In the genomic region with DNA sequence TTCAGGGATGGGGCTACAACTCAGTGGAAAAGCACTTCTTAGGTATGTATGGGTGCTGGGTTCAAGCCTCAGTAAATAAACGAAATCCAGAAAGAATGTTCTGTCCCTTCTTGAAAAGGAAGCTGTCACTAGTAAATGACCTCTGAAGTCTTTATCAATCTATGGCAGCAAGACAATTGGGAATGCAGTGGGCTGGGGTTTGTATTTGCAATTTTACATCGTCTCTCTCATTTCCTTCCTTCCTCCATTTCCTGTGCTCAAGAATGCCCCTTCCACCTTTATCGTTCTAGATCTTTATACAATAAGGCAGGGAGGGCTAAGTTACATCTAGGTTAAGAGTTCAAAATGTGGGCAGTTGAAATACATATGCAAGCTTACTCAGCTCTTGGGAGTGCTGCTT, we compare ENCODE assay signal across 34 mouse cellular contexts. TPM values are rescaled to one million over a fixed set of nuclear protein-coding genes. Genes with fewer than 3 reads are reported as not detected.
"Had no signal": no experiment of that assay in that cellular context is flagged by ENCODE, and none has a peak within 500 bp of the region (broad histone marks: within the 10 kb centered on the region; RNA-seq: fewer than 3 reads in every experiment).

No protein-coding gene starts in this region.

- DNase-seq: gastrocnemius, postnatal 10 days; gastrocnemius, postnatal 25 days; heart, postnatal 10 days; heart, postnatal 4 days; kidney, adult 18-20 months; kidney, adult 8-10 months; kidney, postnatal 10 days; kidney, postnatal 25 days; kidney, postnatal 4 days; liver had no signal

- H3K9me3 ChIP-seq: heart, embryonic 10.5 days; heart, embryonic 12.5 days; hindbrain, embryonic 10.5 days; hindbrain, embryonic 12.5 days; intestine, embryonic 15.5 days; limb, embryonic 10.5 days; limb, embryonic 12.5 days had no signal

- H3K4me3 ChIP-seq: heart, embryonic 10.5 days; heart, embryonic 12.5 days; hindbrain, embryonic 10.5 days; hindbrain, embryonic 12.5 days; intestine, embryonic 15.5 days; layer of hippocampus, adult 2 months; left cerebral cortex, adult 2 months; limb, embryonic 10.5 days; limb, embryonic 12.5 days had no signal

- H3K36me3 ChIP-seq: heart, embryonic 10.5 days; heart, embryonic 12.5 days; hindbrain, embryonic 10.5 days; hindbrain, embryonic 12.5 days; intestine, embryonic 15.5 days; limb, embryonic 10.5 days; limb, embryonic 12.5 days had no signal

- H3K27me3 ChIP-seq: heart, embryonic 12.5 days; hindbrain, embryonic 12.5 days; intestine, embryonic 15.5 days; limb, embryonic 12.5 days had no signal

- H3K27ac ChIP-seq: heart, embryonic 10.5 days; hindbrain, embryonic 10.5 days; hindbrain, embryonic 12.5 days; hindbrain, embryonic 14.5 days; intestine, embryonic 15.5 days; layer of hippocampus, adult 2 months; left cerebral cortex, adult 2 months; limb, embryonic 10.5 days; limb, embryonic 12.5 days had no signal

- H3K9ac ChIP-seq: heart, embryonic 12.5 days; hindbrain, embryonic 12.5 days; hindbrain, embryonic 14.5 days; intestine, embryonic 15.5 days; limb, embryonic 12.5 days had no signal

- H3K4me2 ChIP-seq: heart, embryonic 12.5 days; hindbrain, embryonic 12.5 days; hindbrain, embryonic 14.5 days; intestine, embryonic 15.5 days; limb, embryonic 12.5 days; liver, embryonic 11.5 days had no signal

- ATAC-seq: forebrain, embryonic 16.5 days; hindbrain, embryonic 16.5 days; inflammation-experienced regulatory T-cells, adult 6 months; intestine, embryonic 15.5 days; intestine, postnatal 0 days had no signal

- H3K4me1 ChIP-seq: heart, embryonic 10.5 days; heart, embryonic 12.5 days; hindbrain, embryonic 10.5 days; hindbrain, embryonic 12.5 days; intestine, embryonic 15.5 days; limb, embryonic 10.5 days; limb, embryonic 12.5 days had no signal

RNA-seq across cellular contexts. Expression of gene Otc, which starts 17.5 kb away (rescaled TPM):
- total RNA-seq: gastrocnemius, postnatal 25 days; granulocyte monocyte progenitor cell, adult 5-6 weeks; heart, postnatal 10 days; heart, postnatal 4 days; layer of hippocampus, adult 2 months; layer of hippocampus, postnatal 10 days; layer of hippocampus, postnatal 25 days; left cerebral cortex, adult 2 months; left cerebral cortex, postnatal 14 days; left cerebral cortex, postnatal 36 days had no signal
- polyA plus RNA-seq: forebrain, embryonic 16.5 days; frontal cortex, adult 2 months; heart, embryonic 12.5 days; heart, embryonic 14.5 days; hindbrain, embryonic 10.5 days; hindbrain, embryonic 12.5 days; hindbrain, embryonic 14.5 days; hindbrain, embryonic 16.5 days; inflammation-experienced regulatory T-cells, adult 6 months; kidney, embryonic 14.5 days; limb, embryonic 10.5 days; limb, embryonic 12.5 days; limb, embryonic 14.5 days had no signal
